ENCODE assay signal across 22 mouse cellular contexts in the genomic region with DNA sequence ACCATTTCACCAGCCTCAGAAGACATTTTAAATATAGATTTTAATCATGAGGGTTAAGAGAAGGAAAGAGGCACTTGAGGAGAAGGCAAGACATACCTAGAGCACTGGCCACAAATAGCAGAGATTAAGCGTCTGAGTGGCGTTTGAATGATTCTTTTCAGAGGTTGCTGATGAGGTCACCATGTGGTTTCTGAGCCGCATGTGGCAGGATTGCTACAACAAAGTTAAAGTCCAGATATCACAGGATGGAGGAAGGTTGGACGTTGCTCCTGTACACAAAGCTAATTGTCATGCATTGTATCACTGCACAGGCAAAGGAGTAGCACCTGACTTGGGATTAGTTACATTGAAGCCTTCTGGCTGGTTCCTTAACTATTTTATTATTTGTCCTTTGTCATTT. TPM values are rescaled to one million over a fixed set of nuclear protein-coding genes. Genes with fewer than 3 reads are reported as not detected.
DNase-seq lines count a peak whose midpoint lies in the region; ATAC-seq and TF ChIP-seq lines count a peak whose summit lies in the region.
"Had no signal": no experiment of that assay in that cellular context is flagged by ENCODE, and none has a peak within 500 bp of the region (broad histone marks: within the 10 kb centered on the region; RNA-seq: fewer than 3 reads in every experiment).

No protein-coding gene starts in this region.

- WGBS in kidney, adult 2 months: 51% methylated on average over 4 of the region's 4 CpGs
- WGBS in kidney, embryonic 14.5 days: 79% methylated on average over 4 of the region's 4 CpGs
- 21% methylated on average over 4 of the region's 4 CpGs for WGBS in liver, embryonic 14.5 days (ENCODE audit: insufficient replicate concordance)
- 26% methylated on average over 4 of the region's 4 CpGs for WGBS in liver, embryonic 12.5 days (ENCODE audit: insufficient replicate concordance)
- 49% methylated on average over 4 of the region's 4 CpGs for WGBS in intestine, embryonic 15.5 days
- WGBS in small intestine, adult 2 months: 17% methylated on average over 4 of the region's 4 CpGs
- WGBS in forebrain, embryonic 10.5 days: 65% methylated on average over 4 of the region's 4 CpGs

- H3K27ac ChIP-seq in kidney, adult 2 months (ENCODE audit: insufficient read depth, low read depth, low read length): no peak overlapping the region; the same call in 1 of the 2 replicates
- H3K27ac ChIP-seq in kidney, embryonic 14.5 days (ENCODE audit: low read depth, low read length): no peak overlapping the region
- no peak overlapping the region; the same call in 1 of the 2 replicates for H3K27ac ChIP-seq in liver, embryonic 14.5 days
- H3K27ac ChIP-seq in liver, embryonic 12.5 days: no peak overlapping the region
- H3K27ac ChIP-seq in intestine, embryonic 15.5 days: 0 out of 2 replicates have a peak overlapping the region, but pooled peaks have one; percentile 55
- peak overlapping the region; percentile 72 for H3K27ac ChIP-seq in small intestine, adult 2 months (ENCODE audit: insufficient read depth, low read depth, low read length)
- H3K27ac ChIP-seq in forebrain, embryonic 10.5 days: no peak overlapping the region
- H3K27ac ChIP-seq: heart, embryonic 10.5 days; hindbrain, embryonic 10.5 days; limb, embryonic 15.5 days had no signal

- TF ChIP-seq POLR2A in kidney, adult 2 months (IDR thresholded peaks at IDR 0.05; ENCODE audit: low read depth, low read length): no peak
- TF ChIP-seq POLR2A in small intestine, adult 2 months (IDR thresholded peaks at IDR 0.05; ENCODE audit: low read depth, low read length): no peak

- no peak overlapping the region for H3K4me2 ChIP-seq in kidney, embryonic 14.5 days (replicated peaks; ENCODE audit: low read depth, low read length)
- H3K4me2 ChIP-seq in liver, embryonic 14.5 days (ENCODE audit: low read depth): peak overlapping the region; percentile 39
- H3K4me2 ChIP-seq in liver, embryonic 12.5 days: no peak overlapping the region
- no peak overlapping the region for H3K4me2 ChIP-seq in intestine, embryonic 15.5 days (replicated peaks)
- H3K4me2 ChIP-seq: limb, embryonic 15.5 days had no signal

- no peak for ATAC-seq in kidney, embryonic 14.5 days (ENCODE audit: low FRiP score, low TSS enrichment)
- ATAC-seq in liver, embryonic 14.5 days (ENCODE audit: insufficient read depth): 0 out of 2 replicates have a peak, but pooled peaks have one; percentile 48
- ATAC-seq in liver, embryonic 12.5 days: no peak
- ATAC-seq in intestine, embryonic 15.5 days: peak; percentile 66
- ATAC-seq: forebrain, postnatal 0 days had no signal

- H3K36me3 ChIP-seq in kidney, adult 2 months (ENCODE audit: control insufficient read depth, insufficient read depth, low read length): no peaks in the 10 kb centered on the region
- no peaks in the 10 kb centered on the region for H3K36me3 ChIP-seq in kidney, embryonic 14.5 days (ENCODE audit: control insufficient read depth, insufficient read depth, low read length)
- no peaks in the 10 kb centered on the region for H3K36me3 ChIP-seq in liver, embryonic 14.5 days (replicated peaks; ENCODE audit: control insufficient read depth, insufficient read depth, low read depth)
- H3K36me3 ChIP-seq in liver, embryonic 12.5 days: no peaks in the 10 kb centered on the region
- H3K36me3 ChIP-seq in intestine, embryonic 15.5 days: no peaks in the 10 kb centered on the region
- no peaks in the 10 kb centered on the region for H3K36me3 ChIP-seq in small intestine, adult 2 months (ENCODE audit: control insufficient read depth, insufficient read depth, low read length)
- H3K36me3 ChIP-seq in forebrain, embryonic 10.5 days (replicated peaks): no peaks in the 10 kb centered on the region
- H3K36me3 ChIP-seq: heart, embryonic 10.5 days; hindbrain, embryonic 10.5 days; limb, embryonic 15.5 days had no signal

- no peak for TF ChIP-seq CTCF in kidney, adult 2 months (conservative IDR thresholded peaks at IDR 0.05; ENCODE audit: insufficient read depth, insufficient read length, low read depth, low read length)
- TF ChIP-seq CTCF in liver, embryonic 14.5 days (IDR thresholded peaks at IDR 0.05; ENCODE audit: low read depth): no peak
- TF ChIP-seq CTCF in small intestine, adult 2 months (IDR thresholded peaks at IDR 0.05; ENCODE audit: extremely low read depth, insufficient read length, insufficient replicate concordance, low read depth, low read length): no peak

- H3K27me3 ChIP-seq in kidney, adult 2 months (replicated peaks; ENCODE audit: control insufficient read depth, insufficient read depth, low read length): no peaks in the 10 kb centered on the region
- H3K27me3 ChIP-seq in kidney, embryonic 14.5 days (ENCODE audit: control insufficient read depth, insufficient read depth, low read length): no peaks in the 10 kb centered on the region
- H3K27me3 ChIP-seq in liver, embryonic 14.5 days (ENCODE audit: control insufficient read depth, insufficient read depth, low read length): no peaks in the 10 kb centered on the region
- peaks cover 5% of the 10 kb centered on the region; the same call in 1 of the 2 replicates for H3K27me3 ChIP-seq in liver, embryonic 12.5 days (replicated peaks)
- H3K27me3 ChIP-seq in intestine, embryonic 15.5 days (replicated peaks): no peaks in the 10 kb centered on the region
- H3K27me3 ChIP-seq in small intestine, adult 2 months (ENCODE audit: control insufficient read depth, insufficient read depth, low read length): no peaks in the 10 kb centered on the region
- H3K27me3 ChIP-seq in forebrain, embryonic 10.5 days (ENCODE audit: poor library complexity, severe bottlenecking): no peaks in the 10 kb centered on the region
- H3K27me3 ChIP-seq: limb, embryonic 15.5 days had no signal

- peak; percentile 63 for DNase-seq in kidney, adult 2 months
- DNase-seq in liver, embryonic 14.5 days (ENCODE audit: low read depth in 3 of 3, low spot score in 3 of 3): peak in 2 of 3 experiments; percentile 12 to 13
- DNase-seq in forebrain, embryonic 10.5 days (ENCODE audit: extremely low spot score, low spot score): no peak
- DNase-seq in urinary bladder, postnatal 25 days (ENCODE audit: low spot score): no peak
- DNase-seq: cerebellum, adult 18-20 months; cerebellum, postnatal 25 days; embryo, embryonic 11 days; forebrain, postnatal 0 days; gastrocnemius, postnatal 36 days; lung, postnatal 4 days; thymus, postnatal 36 days had no signal

- H3K9ac ChIP-seq in kidney, embryonic 14.5 days (ENCODE audit: low read depth, low read length): no peak overlapping the region
- no peak overlapping the region for H3K9ac ChIP-seq in liver, embryonic 14.5 days (replicated peaks)
- H3K9ac ChIP-seq in liver, embryonic 12.5 days: no peak overlapping the region
- no peak overlapping the region for H3K9ac ChIP-seq in intestine, embryonic 15.5 days
- H3K9ac ChIP-seq: forebrain, postnatal 0 days; limb, embryonic 15.5 days had no signal

- peaks cover 10% of the 10 kb centered on the region for H3K4me1 ChIP-seq in kidney, adult 2 months (ENCODE audit: control insufficient read depth, insufficient read depth, low read length)
- no peaks in the 10 kb centered on the region for H3K4me1 ChIP-seq in kidney, embryonic 14.5 days (ENCODE audit: control insufficient read depth, insufficient read depth, low read length)
- H3K4me1 ChIP-seq in liver, embryonic 14.5 days (replicated peaks; ENCODE audit: control insufficient read depth in 2 of 2, insufficient read depth in 2 of 2, low read length in 1 of 2): peaks cover 0 to 10% of the 10 kb centered on the region in 2 experiments
- 0 out of 2 replicates have a peak, but pooled peaks cover 3% of the 10 kb centered on the region for H3K4me1 ChIP-seq in liver, embryonic 12.5 days
- peaks cover 6% of the 10 kb centered on the region; the same call in 1 of the 2 replicates for H3K4me1 ChIP-seq in intestine, embryonic 15.5 days (replicated peaks)
- peaks cover 51% of the 10 kb centered on the region for H3K4me1 ChIP-seq in small intestine, adult 2 months (ENCODE audit: control insufficient read depth, insufficient read depth, insufficient read length, low read length)
- H3K4me1 ChIP-seq in forebrain, embryonic 10.5 days: no peaks in the 10 kb centered on the region
- H3K4me1 ChIP-seq: hindbrain, embryonic 10.5 days; limb, embryonic 15.5 days had no signal

- no peak for TF ChIP-seq EP300 in liver, embryonic 14.5 days (IDR thresholded peaks at IDR 0.05; ENCODE audit: low read depth)

- no peak overlapping the region for H3K4me3 ChIP-seq in kidney, adult 2 months (ENCODE audit: insufficient read depth, low read depth, low read length)
- no peak overlapping the region for H3K4me3 ChIP-seq in kidney, embryonic 14.5 days (ENCODE audit: low read length)
- H3K4me3 ChIP-seq in liver, embryonic 14.5 days (ENCODE audit: insufficient read depth in 1 of 2, low read depth in 2 of 2, low read length in 2 of 2): peak overlapping the region in 1 of 2 experiments; percentile 14; a peak in 1 of 4 replicates
- no peak overlapping the region for H3K4me3 ChIP-seq in liver, embryonic 12.5 days
- H3K4me3 ChIP-seq in intestine, embryonic 15.5 days (replicated peaks): no peak overlapping the region
- peak overlapping the region; percentile 45 for H3K4me3 ChIP-seq in small intestine, adult 2 months (ENCODE audit: low read depth, low read length)
- H3K4me3 ChIP-seq in forebrain, embryonic 10.5 days: no peak overlapping the region
- H3K4me3 ChIP-seq: heart, embryonic 10.5 days; hindbrain, embryonic 10.5 days; limb, embryonic 15.5 days had no signal

- H3K9me3 ChIP-seq in kidney, embryonic 14.5 days (ENCODE audit: control insufficient read depth, low read length): no peaks in the 10 kb centered on the region
- no peaks in the 10 kb centered on the region for H3K9me3 ChIP-seq in liver, embryonic 14.5 days (ENCODE audit: control insufficient read depth, low read length)
- no peaks in the 10 kb centered on the region for H3K9me3 ChIP-seq in liver, embryonic 12.5 days (replicated peaks)
- H3K9me3 ChIP-seq in intestine, embryonic 15.5 days: no peaks in the 10 kb centered on the region
- no peaks in the 10 kb centered on the region for H3K9me3 ChIP-seq in forebrain, embryonic 10.5 days
- H3K9me3 ChIP-seq: heart, embryonic 10.5 days; hindbrain, embryonic 10.5 days; limb, embryonic 15.5 days had no signal

RNA-seq across cellular contexts. Expression of a gene that starts 5.3 kb away (rescaled TPM):
- polyA plus RNA-seq in kidney, adult 2 months (2012; rRNA removed): 2.1 and 2.8 TPM in 2 replicates
- 0.22 and 0.26 TPM in 2 replicates for polyA plus RNA-seq in kidney, embryonic 14.5 days (2014; fragmentation: Nextera tagmentation; extraction: Ambion mirVana)
- 1.0 and 1.3 TPM in 2 replicates for polyA plus RNA-seq in liver, embryonic 14.5 days (2012; rRNA removed)
- 0.61 and 1.0 TPM in 2 replicates for polyA plus RNA-seq in liver, embryonic 14.5 days (2014; fragmentation: Nextera tagmentation; extraction: Ambion mirVana)
- polyA plus RNA-seq in liver, embryonic 12.5 days (2016; fragmentation: Nextera tagmentation; extraction: Ambion mirVana): 0.37 and 0.43 TPM in 2 replicates
- 3.0 and 5.1 TPM in 2 replicates for polyA plus RNA-seq in intestine, embryonic 15.5 days (2015; fragmentation: Nextera tagmentation; extraction: Ambion mirVana)
- polyA plus RNA-seq in small intestine, adult 2 months (2012; rRNA removed): 1.4 and 4.1 TPM in 2 replicates
- not detected in 2 replicates for polyA plus RNA-seq in forebrain, embryonic 10.5 days (2016; fragmentation: Nextera tagmentation; extraction: Ambion mirVana)
- polyA plus RNA-seq: forebrain, postnatal 0 days; heart, embryonic 10.5 days; hindbrain, embryonic 10.5 days; neural tube, embryonic 11.5 days had no signal

RNA-seq across cellular contexts. Expression of a gene that starts 22.9 kb away (rescaled TPM):
- 66.6 and 75.2 TPM in 2 replicates for polyA plus RNA-seq in kidney, adult 2 months (2012; rRNA removed)
- polyA plus RNA-seq in kidney, embryonic 14.5 days (2014; fragmentation: Nextera tagmentation; extraction: Ambion mirVana): not detected in 2 replicates
- polyA plus RNA-seq in liver, embryonic 14.5 days (2012; rRNA removed): 0.05 and 0.08 TPM in 2 replicates
- 0.04 TPM in 1 of 2 replicates, not detected in the other for polyA plus RNA-seq in liver, embryonic 14.5 days (2014; fragmentation: Nextera tagmentation; extraction: Ambion mirVana)
- 0.14 TPM in 1 of 2 replicates, not detected in the other for polyA plus RNA-seq in liver, embryonic 12.5 days (2016; fragmentation: Nextera tagmentation; extraction: Ambion mirVana)
- 0.73 and 0.93 TPM in 2 replicates for polyA plus RNA-seq in intestine, embryonic 15.5 days (2015; fragmentation: Nextera tagmentation; extraction: Ambion mirVana)
- polyA plus RNA-seq in small intestine, adult 2 months (2012; rRNA removed): 152 and 325 TPM in 2 replicates
- polyA plus RNA-seq in forebrain, embryonic 10.5 days (2016; fragmentation: Nextera tagmentation; extraction: Ambion mirVana): not detected in 2 replicates
- polyA plus RNA-seq: forebrain, postnatal 0 days; heart, embryonic 10.5 days; hindbrain, embryonic 10.5 days; neural tube, embryonic 11.5 days had no signal

RNA-seq across cellular contexts. Expression of a gene that starts 32.2 kb away (rescaled TPM):
- polyA plus RNA-seq in kidney, adult 2 months (2012; rRNA removed): not detected in 2 replicates
- not detected in 2 replicates for polyA plus RNA-seq in kidney, embryonic 14.5 days (2014; fragmentation: Nextera tagmentation; extraction: Ambion mirVana)
- polyA plus RNA-seq in liver, embryonic 14.5 days (2012; rRNA removed): 0.08 and 0.10 TPM in 2 replicates
- not detected in 2 replicates for polyA plus RNA-seq in liver, embryonic 14.5 days (2014; fragmentation: Nextera tagmentation; extraction: Ambion mirVana)
- polyA plus RNA-seq in liver, embryonic 12.5 days (2016; fragmentation: Nextera tagmentation; extraction: Ambion mirVana): 0.17 and 0.20 TPM in 2 replicates
- polyA plus RNA-seq in intestine, embryonic 15.5 days (2015; fragmentation: Nextera tagmentation; extraction: Ambion mirVana): not detected in 2 replicates
- polyA plus RNA-seq in small intestine, adult 2 months (2012; rRNA removed): 0.05 TPM in 1 of 2 replicates, not detected in the other
- 0.06 TPM in 1 of 2 replicates, not detected in the other for polyA plus RNA-seq in forebrain, embryonic 10.5 days (2016; fragmentation: Nextera tagmentation; extraction: Ambion mirVana)
- polyA plus RNA-seq: embryonic facial prominence, embryonic 14.5 days; forebrain, postnatal 0 days; heart, embryonic 10.5 days; heart, postnatal 0 days; hindbrain, embryonic 10.5 days; large intestine, adult 2 months; limb, embryonic 15.5 days; neural tube, embryonic 11.5 days had no signal

RNA-seq across cellular contexts. Expression of a gene that starts 47.1 kb away (rescaled TPM):
- 1.2 and 3.0 TPM in 2 replicates for polyA plus RNA-seq in kidney, adult 2 months (2012; rRNA removed)
- polyA plus RNA-seq in kidney, embryonic 14.5 days (2014; fragmentation: Nextera tagmentation; extraction: Ambion mirVana): not detected in 2 replicates
- 0.37 and 0.54 TPM in 2 replicates for polyA plus RNA-seq in liver, embryonic 14.5 days (2012; rRNA removed)
- polyA plus RNA-seq in liver, embryonic 14.5 days (2014; fragmentation: Nextera tagmentation; extraction: Ambion mirVana): 0.56 and 0.57 TPM in 2 replicates
- 0.33 and 0.54 TPM in 2 replicates for polyA plus RNA-seq in liver, embryonic 12.5 days (2016; fragmentation: Nextera tagmentation; extraction: Ambion mirVana)
- polyA plus RNA-seq in intestine, embryonic 15.5 days (2015; fragmentation: Nextera tagmentation; extraction: Ambion mirVana): 5.6 and 6.1 TPM in 2 replicates
- 41.0 and 57.7 TPM in 2 replicates for polyA plus RNA-seq in small intestine, adult 2 months (2012; rRNA removed)
- not detected in 2 replicates for polyA plus RNA-seq in forebrain, embryonic 10.5 days (2016; fragmentation: Nextera tagmentation; extraction: Ambion mirVana)
- polyA plus RNA-seq: forebrain, postnatal 0 days; heart, embryonic 10.5 days; heart, postnatal 0 days; hindbrain, embryonic 10.5 days; neural tube, embryonic 11.5 days had no signal

RNA-seq across cellular contexts. Expression of a gene that starts 59.6 kb away (rescaled TPM):
- polyA plus RNA-seq in kidney, adult 2 months (2012; rRNA removed): not detected in 2 replicates
- polyA plus RNA-seq in kidney, embryonic 14.5 days (2014; fragmentation: Nextera tagmentation; extraction: Ambion mirVana): not detected in 2 replicates
- polyA plus RNA-seq in liver, embryonic 14.5 days (2012; rRNA removed): 0.06 and 0.08 TPM in 2 replicates
- polyA plus RNA-seq in liver, embryonic 14.5 days (2014; fragmentation: Nextera tagmentation; extraction: Ambion mirVana): not detected in 2 replicates
- 0.31 and 0.44 TPM in 2 replicates for polyA plus RNA-seq in liver, embryonic 12.5 days (2016; fragmentation: Nextera tagmentation; extraction: Ambion mirVana)
- polyA plus RNA-seq in intestine, embryonic 15.5 days (2015; fragmentation: Nextera tagmentation; extraction: Ambion mirVana): not detected in 2 replicates
- not detected in 2 replicates for polyA plus RNA-seq in small intestine, adult 2 months (2012; rRNA removed)
- polyA plus RNA-seq in forebrain, embryonic 10.5 days (2016; fragmentation: Nextera tagmentation; extraction: Ambion mirVana): not detected in 2 replicates
- polyA plus RNA-seq: embryonic facial prominence, embryonic 14.5 days; forebrain, postnatal 0 days; heart, postnatal 0 days; hindbrain, embryonic 10.5 days; large intestine, adult 2 months; limb, embryonic 15.5 days; neural tube, embryonic 11.5 days had no signal

Comparison
In these comparisons a context has a peak if more than half of its experiments do, and no peak if none do; other contexts are left out.
1. ATAC-seq: peak in liver, embryonic 14.5 days (single experiment) and intestine, embryonic 15.5 days (single experiment); none in kidney, embryonic 14.5 days (single experiment) and liver, embryonic 12.5 days (single experiment).
2. RNA of a gene that starts 22.9 kb away (polyA plus RNA-seq): 152 to 325 TPM in small intestine, adult 2 months and 66.6 to 75.2 TPM in kidney, adult 2 months; 0.73 to 0.93 TPM in intestine, embryonic 15.5 days, 0.14 TPM in liver, embryonic 12.5 days, not detected in kidney, embryonic 14.5 days, 0.04 to 0.08 TPM in liver, embryonic 14.5 days and not detected in forebrain, embryonic 10.5 days; every median in the first group is over 10 times any median in the second.
3. DNase-seq: peak in kidney, adult 2 months (single experiment) and liver, embryonic 14.5 days (2 of 3); none in forebrain, embryonic 10.5 days (single experiment) and urinary bladder, postnatal 25 days (single experiment).
4. H3K27ac ChIP-seq: peak in intestine, embryonic 15.5 days (single experiment) and small intestine, adult 2 months (single experiment); none in kidney, adult 2 months (single experiment), kidney, embryonic 14.5 days (single experiment), liver, embryonic 14.5 days (single experiment), liver, embryonic 12.5 days (single experiment) and forebrain, embryonic 10.5 days (single experiment).